Mouse (Mus musculus) brain, embryonic 14.5 days (tissue): Measurements from ENCODE around the gene Adam33.

ENCODE experiments used
- CTCF ChIP-seq: fragments of 200-500 bp; IDR thresholded peaks from 2 replicates; pipeline ENCODE4 v1.5.1; 2012; ENCODE audit warnings: inconsistent platforms, mild to moderate bottlenecking, moderate library complexity, borderline replicate concordance; ENCODE audit not compliant: insufficient read depth, insufficient read length; ENCODE audit errors: extremely low read depth
- POLR2A ChIP-seq: fragments of 200-500 bp; IDR thresholded peaks from 2 replicates; pipeline ENCODE4 v1.6.1; 2012; ENCODE audit warnings: mild to moderate bottlenecking, inconsistent platforms, borderline replicate concordance; ENCODE audit not compliant: poor library complexity, insufficient read depth, insufficient read length, severe bottlenecking; ENCODE audit errors: extremely low read depth

- no peak for TF ChIP-seq CTCF
- no peak for TF ChIP-seq POLR2A
Observed at GRCm38 (mm10) chr2:131029065-131029935, 34.3 kb downstream of the Adam33 start.
